Mouse (Mus musculus): ENCODE measurements at regions not wholly inside any gene's neighbourhood (a gene's known extent, or its start where the extent isn't known, plus 50 kb on each side); places are given as distances from the start of the nearest gene placed in this dataset.

- 17% methylated on average over 10 of the region's 10 CpGs for WGBS
- H3K4me3 ChIP-seq (replicated peaks; ENCODE audit: low read depth, low read length): no peak overlapping the region
Measured at GRCm38 (mm10) chr2:172727576-172727975, 178.2 kb downstream of the Tfap2c start.

GRCm38 (mm10) chr2:172728240-172728821, 178.9 kb downstream of the Tfap2c start:
- no peak for TF ChIP-seq CTCF (IDR thresholded peaks at IDR 0.05; ENCODE audit: low read depth)
- no peak overlapping the region for H3K27ac ChIP-seq
- H3K9ac ChIP-seq (ENCODE audit: low read depth, low read length): no peak overlapping the region
- ATAC-seq (replicated peaks; ENCODE audit: low FRiP score, low read depth) (no peak), DNase-seq (ENCODE audit: low spot score) (peak; percentile 51)
- H3K4me1 ChIP-seq (replicated peaks; ENCODE audit: insufficient read depth, low read length): peaks cover 12% of the 10 kb centered on the region
- H3K9me3 ChIP-seq (replicated peaks; ENCODE audit: low read length): peaks cover 3% of the 10 kb centered on the region; the same call in 1 of the 2 replicates
- peak overlapping the region; percentile 22; the same call in 1 of the 2 replicates for H3K4me3 ChIP-seq (replicated peaks; ENCODE audit: low read depth, low read length)
- H3K4me2 ChIP-seq (ENCODE audit: low read length): peak overlapping the region; percentile 51
- H3K36me3 ChIP-seq (ENCODE audit: insufficient read depth, low read length): no peaks in the 10 kb centered on the region
- H3K27me3 ChIP-seq (ENCODE audit: insufficient read depth, low read length): peaks cover 63% of the 10 kb centered on the region
- WGBS: 1% methylated on average over 53 of the region's 53 CpGs

More at GRCm38 (mm10) chr2:172727576-172727975, 178.2 kb downstream of the Tfap2c start:
- H3K4me1 ChIP-seq (replicated peaks; ENCODE audit: insufficient read depth, low read length): peaks cover 12% of the 10 kb centered on the region
- DNase-seq (ENCODE audit: low spot score): no peak
- no peaks in the 10 kb centered on the region for H3K36me3 ChIP-seq (ENCODE audit: insufficient read depth, low read length)
- peaks cover 3% of the 10 kb centered on the region; the same call in 1 of the 2 replicates for H3K9me3 ChIP-seq (replicated peaks; ENCODE audit: low read length)
- no peak overlapping the region for H3K27ac ChIP-seq
- no peak overlapping the region for H3K4me2 ChIP-seq (ENCODE audit: low read length)
- no peak overlapping the region for H3K9ac ChIP-seq (ENCODE audit: low read depth, low read length)
- H3K27me3 ChIP-seq (ENCODE audit: insufficient read depth, low read length): peaks cover 55% of the 10 kb centered on the region
- no peak for ATAC-seq (replicated peaks; ENCODE audit: low FRiP score, low read depth)
- no peak for TF ChIP-seq CTCF (IDR thresholded peaks at IDR 0.05; ENCODE audit: low read depth)

GRCm38 (mm10) chr2:172729151-172729550, 179.8 kb downstream of the Tfap2c start:
- TF ChIP-seq CTCF (IDR thresholded peaks at IDR 0.05; ENCODE audit: low read depth): no peak
- H3K36me3 ChIP-seq (ENCODE audit: insufficient read depth, low read length): no peaks in the 10 kb centered on the region
- ATAC-seq (replicated peaks; ENCODE audit: low FRiP score, low read depth) (no peak), DNase-seq (ENCODE audit: low spot score) (no peak)
- peaks cover 3% of the 10 kb centered on the region; the same call in 1 of the 2 replicates for H3K9me3 ChIP-seq (replicated peaks; ENCODE audit: low read length)
- H3K27ac ChIP-seq: no peak overlapping the region
- H3K4me3 ChIP-seq (replicated peaks; ENCODE audit: low read depth, low read length): 0 out of 2 replicates have a peak overlapping the region, but pooled peaks have one; percentile 22
- no peak overlapping the region for H3K9ac ChIP-seq (ENCODE audit: low read depth, low read length)
- peaks cover 68% of the 10 kb centered on the region for H3K27me3 ChIP-seq (ENCODE audit: insufficient read depth, low read length)
- 54% methylated on average over 4 of the region's 4 CpGs for WGBS
- no peak overlapping the region for H3K4me2 ChIP-seq (ENCODE audit: low read length)
- peaks cover 12% of the 10 kb centered on the region for H3K4me1 ChIP-seq (replicated peaks; ENCODE audit: insufficient read depth, low read length)

GRCm38 (mm10) chr2:172729741-172730140, 180.3 kb downstream of the Tfap2c start:
- Histone ChIP-seq H3K9ac (ENCODE audit: low read depth, low read length) (no peak overlapping the region), H3K27me3 (ENCODE audit: insufficient read depth, low read length) (peaks cover 72% of the 10 kb centered on the region), H3K27ac (no peak overlapping the region), H3K4me2 (ENCODE audit: low read length) (no peak overlapping the region), H3K4me1 (replicated peaks; ENCODE audit: insufficient read depth, low read length) (peaks cover 12% of the 10 kb centered on the region), H3K36me3 (ENCODE audit: insufficient read depth, low read length) (no peaks in the 10 kb centered on the region), H3K4me3 (replicated peaks; ENCODE audit: low read depth, low read length) (no peak overlapping the region), H3K9me3 (replicated peaks; ENCODE audit: low read length) (peaks cover 3% of the 10 kb centered on the region; the same call in 1 of the 2 replicates)
- 70% methylated on average over 9 of the region's 9 CpGs for WGBS
- no peak for TF ChIP-seq CTCF (IDR thresholded peaks at IDR 0.05; ENCODE audit: low read depth)
- DNase-seq (ENCODE audit: low spot score) (no peak), ATAC-seq (replicated peaks; ENCODE audit: low FRiP score, low read depth) (no peak)

GRCm38 (mm10) chr2:172731408-172731807, 182.0 kb downstream of the Tfap2c start:
- no peak for TF ChIP-seq CTCF (IDR thresholded peaks at IDR 0.05; ENCODE audit: low read depth)
- no peak overlapping the region for H3K9ac ChIP-seq (ENCODE audit: low read depth, low read length)
- DNase-seq (ENCODE audit: low spot score): peak; percentile 43

GRCm38 (mm10) chr2:172732453-172733210, 183.2 kb downstream of the Tfap2c start:
- Histone ChIP-seq H3K27me3 (ENCODE audit: insufficient read depth, low read length) (peaks cover 67% of the 10 kb centered on the region), H3K9me3 (replicated peaks; ENCODE audit: low read length) (peaks cover 3% of the 10 kb centered on the region; the same call in 1 of the 2 replicates), H3K27ac (no peak overlapping the region), H3K4me2 (ENCODE audit: low read length) (no peak overlapping the region), H3K4me1 (replicated peaks; ENCODE audit: insufficient read depth, low read length) (peaks cover 12% of the 10 kb centered on the region), H3K4me3 (replicated peaks; ENCODE audit: low read depth, low read length) (no peak overlapping the region), H3K36me3 (ENCODE audit: insufficient read depth, low read length) (no peaks in the 10 kb centered on the region), H3K9ac (ENCODE audit: low read depth, low read length) (no peak overlapping the region)
- WGBS: 4% methylated on average over 19 of the region's 19 CpGs
- ATAC-seq (replicated peaks; ENCODE audit: low FRiP score, low read depth) (no peak), DNase-seq (ENCODE audit: low spot score) (no peak)
- TF ChIP-seq CTCF (IDR thresholded peaks at IDR 0.05; ENCODE audit: low read depth): no peak

More at GRCm38 (mm10) chr2:172731408-172731807, 182.0 kb downstream of the Tfap2c start:
- Histone ChIP-seq H3K27ac (no peak overlapping the region), H3K4me1 (replicated peaks; ENCODE audit: insufficient read depth, low read length) (peaks cover 12% of the 10 kb centered on the region), H3K9me3 (replicated peaks; ENCODE audit: low read length) (peaks cover 3% of the 10 kb centered on the region; the same call in 1 of the 2 replicates), H3K4me2 (ENCODE audit: low read length) (peak overlapping the region; percentile 15; the same call in 1 of the 2 replicates), H3K4me3 (replicated peaks; ENCODE audit: low read depth, low read length) (no peak overlapping the region), H3K27me3 (ENCODE audit: insufficient read depth, low read length) (peaks cover 78% of the 10 kb centered on the region), H3K36me3 (ENCODE audit: insufficient read depth, low read length) (no peaks in the 10 kb centered on the region)
- peak; percentile 41; the same call in 1 of the 2 replicates for ATAC-seq (replicated peaks; ENCODE audit: low FRiP score, low read depth)
- under 1% methylated on average over 18 of the region's 18 CpGs for WGBS

Measured in kidney, postnatal 0 days (tissue).